Mouse (Mus musculus) bone marrow macrophage, adult 2 months (primary cell): ENCODE results near the gene Exoc3l2.

Experiments
- CTCF ChIP-seq: IDR thresholded peaks from 2 replicates; pipeline ENCODE4 v1.5.1; 2012; ENCODE audit warnings: low read depth, mild to moderate bottlenecking, low read length, moderate library complexity
- POLR2A ChIP-seq: IDR thresholded peaks from 2 replicates; pipeline ENCODE4 v1.6.1; 2012; ENCODE audit warnings: mild to moderate bottlenecking, low read depth, low read length, borderline replicate concordance

- no peak for TF ChIP-seq POLR2A
- peak; percentile 17; the same call in 1 of the 2 replicates for TF ChIP-seq CTCF
Measured at GRCm38 (mm10) chr7:19443344-19443743, 19.8 kb upstream of the Exoc3l2 start.
